Mouse (Mus musculus): ENCODE measurements at regions not wholly inside any gene's neighbourhood (a gene's known extent, or its start where the extent isn't known, plus 50 kb on each side); places are given as distances from the start of the nearest gene placed in this dataset.

GRCm38 (mm10) chr15:28645122-28645521 lies 441.6 kb downstream of the Dnah5 start:
- H3K27ac ChIP-seq (ENCODE audit: low read depth), result no peak overlapping the region
- H3K9ac ChIP-seq (replicated peaks; ENCODE audit: low read depth, low read length), result no peak overlapping the region
- H3K36me3 ChIP-seq (replicated peaks; ENCODE audit: control insufficient read depth, insufficient read depth, low read length), result no peaks in the 10 kb centered on the region
- no peaks in the 10 kb centered on the region for H3K27me3 ChIP-seq (ENCODE audit: control insufficient read depth, insufficient read depth, low read length)
- no peak overlapping the region for H3K4me2 ChIP-seq (ENCODE audit: low read depth, low read length)
- no peak for ATAC-seq (ENCODE audit: insufficient read depth, low read depth)
- DNase-seq (ENCODE audit: low spot score), result no peak
- 19% methylated on average over 1 of the region's 1 CpGs for WGBS
- TF ChIP-seq EP300 (IDR thresholded peaks at IDR 0.05; ENCODE audit: low read depth) (no peak), CTCF (IDR thresholded peaks at IDR 0.05; ENCODE audit: low read depth) (no peak)
- no peaks in the 10 kb centered on the region for H3K4me1 ChIP-seq (ENCODE audit: control insufficient read depth, insufficient read depth)
- H3K4me3 ChIP-seq (ENCODE audit: low read depth, low read length), result no peak overlapping the region
- no peaks in the 10 kb centered on the region for H3K9me3 ChIP-seq (replicated peaks; ENCODE audit: control insufficient read depth, low read length)

DNA sequence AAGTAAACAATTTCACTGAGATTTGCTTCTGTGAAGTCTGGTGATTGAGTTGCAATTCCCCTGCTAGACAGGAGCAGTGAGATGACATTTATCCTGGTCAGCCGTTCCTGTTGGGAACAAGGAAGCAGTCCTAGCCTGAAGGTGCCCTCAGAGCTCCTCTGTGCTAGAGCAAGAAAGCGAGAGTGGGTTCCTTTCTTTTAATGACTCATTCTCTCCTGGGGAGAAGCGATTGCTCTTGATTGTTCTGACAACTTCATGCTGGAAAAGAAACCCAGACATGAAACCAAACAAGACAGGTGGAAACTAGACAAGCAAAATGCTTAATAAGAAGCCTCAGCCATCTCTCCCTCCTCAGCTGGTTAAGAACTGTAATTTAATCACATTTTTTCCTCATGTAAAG lies 450.4 kb downstream of the Dnah5 start:
- Histone ChIP-seq H3K36me3 (replicated peaks; ENCODE audit: control insufficient read depth, insufficient read depth, low read length) (no peaks in the 10 kb centered on the region), H3K27me3 (ENCODE audit: control insufficient read depth, insufficient read depth, low read length) (no peaks in the 10 kb centered on the region), H3K9ac (replicated peaks; ENCODE audit: low read depth, low read length) (no peak overlapping the region), H3K9me3 (replicated peaks; ENCODE audit: control insufficient read depth, low read length) (no peaks in the 10 kb centered on the region), H3K27ac (ENCODE audit: low read depth) (no peak overlapping the region), H3K4me1 (ENCODE audit: control insufficient read depth, insufficient read depth) (no peaks in the 10 kb centered on the region), H3K4me3 (ENCODE audit: low read depth, low read length) (no peak overlapping the region), H3K4me2 (ENCODE audit: low read depth, low read length) (no peak overlapping the region)
- WGBS, result 60% methylated on average over 3 of the region's 3 CpGs
- DNase-seq (ENCODE audit: low spot score) (no peak), ATAC-seq (ENCODE audit: insufficient read depth, low read depth) (no peak)
- TF ChIP-seq EP300 (IDR thresholded peaks at IDR 0.05; ENCODE audit: low read depth) (no peak), CTCF (IDR thresholded peaks at IDR 0.05; ENCODE audit: low read depth) (no peak)

DNA sequence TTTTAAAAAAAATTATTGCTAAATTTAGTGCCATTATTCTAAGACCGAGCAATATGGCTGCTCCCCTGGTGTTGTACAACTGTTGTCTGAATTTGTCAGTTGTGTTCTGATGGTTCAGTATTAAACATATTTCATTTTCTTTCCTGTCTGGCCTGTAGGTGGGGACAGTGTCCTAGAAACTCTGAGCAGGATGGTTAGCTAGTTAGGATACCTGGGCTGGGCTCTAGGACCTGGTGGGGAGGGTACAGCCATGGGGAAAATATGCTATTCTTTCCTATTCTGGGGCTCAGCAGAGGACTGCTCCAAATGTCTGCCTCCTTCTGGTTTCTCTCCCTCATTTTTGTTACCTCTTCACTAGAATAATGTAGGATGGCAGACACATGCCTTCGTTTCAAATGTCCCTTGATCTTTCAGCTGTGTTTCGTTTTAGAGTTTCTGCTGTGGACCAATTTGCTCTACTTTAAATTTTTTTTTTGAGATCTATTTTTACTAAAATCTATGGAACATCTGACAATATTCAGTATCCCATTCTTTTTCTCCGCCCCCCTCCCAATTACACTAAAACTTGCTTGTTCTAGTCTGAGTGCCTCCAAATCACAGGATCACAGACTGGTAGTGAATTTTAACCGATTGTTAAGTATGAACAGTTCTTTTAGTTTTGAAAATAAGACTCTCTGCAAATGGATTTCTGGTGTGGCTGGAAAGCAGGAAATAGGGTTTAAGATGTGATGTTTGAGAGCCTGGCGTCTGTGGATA lies 460.5 kb downstream of the Dnah5 start:
- Histone ChIP-seq H3K36me3 (replicated peaks; ENCODE audit: control insufficient read depth, insufficient read depth, low read length) (no peaks in the 10 kb centered on the region), H3K9me3 (replicated peaks; ENCODE audit: control insufficient read depth, low read length) (no peaks in the 10 kb centered on the region), H3K27me3 (ENCODE audit: control insufficient read depth, insufficient read depth, low read length) (no peaks in the 10 kb centered on the region), H3K27ac (ENCODE audit: low read depth) (no peak overlapping the region), H3K9ac (replicated peaks; ENCODE audit: low read depth, low read length) (no peak overlapping the region), H3K4me2 (ENCODE audit: low read depth, low read length) (no peak overlapping the region), H3K4me1 (ENCODE audit: control insufficient read depth, insufficient read depth) (no peaks in the 10 kb centered on the region), H3K4me3 (ENCODE audit: low read depth, low read length) (no peak overlapping the region)
- ATAC-seq (ENCODE audit: insufficient read depth, low read depth) (no peak), DNase-seq (ENCODE audit: low spot score) (no peak)
- WGBS, result 81% methylated on average over 6 of the region's 6 CpGs
- TF ChIP-seq CTCF (IDR thresholded peaks at IDR 0.05; ENCODE audit: low read depth) (peak; percentile 46), EP300 (IDR thresholded peaks at IDR 0.05; ENCODE audit: low read depth) (no peak)
